In the genomic region with DNA sequence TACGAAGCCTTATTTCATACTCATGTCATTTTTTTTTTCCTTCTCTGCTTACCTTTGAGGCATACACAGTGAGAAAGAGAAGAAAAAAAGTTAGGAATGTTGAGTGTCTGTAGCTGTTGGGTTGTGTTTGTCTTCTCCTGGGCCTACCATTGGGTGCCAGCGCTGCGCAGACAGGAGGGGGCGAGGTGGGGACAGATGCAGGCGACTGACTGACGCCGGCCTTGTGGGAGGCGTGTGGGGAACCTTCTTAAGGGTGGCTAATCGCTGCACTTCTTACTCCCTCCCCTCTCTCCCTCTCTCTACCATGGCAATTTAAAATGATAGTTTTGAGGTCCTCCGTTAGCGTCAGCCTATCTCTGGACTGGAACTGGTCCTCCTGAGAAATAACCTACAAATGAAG, we compare ENCODE assay signal across 9 mouse cellular contexts. TPM values are rescaled to one million over a fixed set of nuclear protein-coding genes. Genes with fewer than 3 reads are reported as not detected.
A peak's percentile ranks its signal among the peaks of the same experiment; 100 is the strongest.
DNase-seq lines count a peak whose midpoint lies in the region; ATAC-seq and TF ChIP-seq lines count a peak whose summit lies in the region.
"Had no signal": no experiment of that assay in that cellular context is flagged by ENCODE, and none has a peak within 500 bp of the region (broad histone marks: within the 10 kb centered on the region; RNA-seq: fewer than 3 reads in every experiment).

No protein-coding gene starts in this region.

- H3K9ac ChIP-seq in heart, postnatal 0 days (replicated peaks; ENCODE audit: low read depth, low read length), result peak overlapping the region; percentile 53
- H3K9ac ChIP-seq in lung, postnatal 0 days (replicated peaks; ENCODE audit: low read depth), result peak overlapping the region; percentile 44; the same call in 1 of the 2 replicates

- peak; percentile 25; the same call in 1 of the 2 replicates for ATAC-seq in heart, postnatal 0 days (ENCODE audit: insufficient read depth, low read depth)
- peak; percentile 85 for ATAC-seq in lung, postnatal 0 days
- no peak for ATAC-seq in CD4-positive, CD25-positive, alpha-beta regulatory T cell, adult 4 months

- 0 out of 2 replicates have a peak, but pooled peaks cover 3% of the 10 kb centered on the region for H3K36me3 ChIP-seq in heart, postnatal 0 days (replicated peaks; ENCODE audit: control insufficient read depth, insufficient read depth, low read length)
- H3K36me3 ChIP-seq in lung, postnatal 0 days (ENCODE audit: insufficient read depth, low read length), result no peaks in the 10 kb centered on the region

- DNase-seq in kidney, adult 18-20 months, result peak; percentile 16
- no peak for DNase-seq in kidney, adult 11 months
- peak; percentile 46 for DNase-seq in embryo, embryonic 10.5 days (ENCODE audit: low spot score)
- peak; percentile 10 for DNase-seq in heart, postnatal 0 days (ENCODE audit: low spot score)
- peak; percentile 37 to 47 for DNase-seq in layer of hippocampus, adult 2 months (ENCODE audit: low spot score in 2 of 2)
- peak; percentile 65 for DNase-seq in lung, postnatal 0 days (ENCODE audit: low spot score)
- DNase-seq in right cerebral cortex, postnatal 36 days (ENCODE audit: low spot score in 2 of 2), result peak; percentile 32 to 35

- under 1% methylated on average over 11 of the region's 11 CpGs for WGBS in heart, postnatal 0 days
- WGBS in lung, postnatal 0 days, result 2% methylated on average over 11 of the region's 11 CpGs

- peak overlapping the region; percentile 63 for H3K4me3 ChIP-seq in heart, postnatal 0 days (ENCODE audit: low read depth, low read length)
- peak overlapping the region; percentile 79 for H3K4me3 ChIP-seq in layer of hippocampus, adult 2 months
- H3K4me3 ChIP-seq in lung, postnatal 0 days (ENCODE audit: low read depth, low read length), result peak overlapping the region; percentile 63

- H3K4me2 ChIP-seq in heart, postnatal 0 days (ENCODE audit: low read depth, low read length), result peak overlapping the region; percentile 92
- peak overlapping the region; percentile 98 for H3K4me2 ChIP-seq in lung, postnatal 0 days (replicated peaks; ENCODE audit: low read depth, low read length)

- TF ChIP-seq EP300 in heart, postnatal 0 days (IDR thresholded peaks at IDR 0.05; ENCODE audit: low read depth), result no peak
- peak; percentile 24; the same call in 1 of the 2 replicates for TF ChIP-seq EP300 in lung, postnatal 0 days (IDR thresholded peaks at IDR 0.05)

- H3K9me3 ChIP-seq in heart, postnatal 0 days (replicated peaks; ENCODE audit: control insufficient read depth, low read length), result no peaks in the 10 kb centered on the region
- no peaks in the 10 kb centered on the region for H3K9me3 ChIP-seq in lung, postnatal 0 days (ENCODE audit: low read length)

- peak overlapping the region; percentile 28; the same call in 1 of the 2 replicates for H3K27ac ChIP-seq in heart, postnatal 0 days (ENCODE audit: low read depth)
- H3K27ac ChIP-seq in layer of hippocampus, adult 2 months, result peak overlapping the region; percentile 91
- peak overlapping the region; percentile 78 for H3K27ac ChIP-seq in lung, postnatal 0 days (ENCODE audit: low read length)

- 0 out of 2 replicates have a peak, but pooled peaks cover 4% of the 10 kb centered on the region for H3K4me1 ChIP-seq in heart, postnatal 0 days (ENCODE audit: control insufficient read depth, insufficient read depth)
- peaks cover 6% of the 10 kb centered on the region; the same call in 1 of the 2 replicates for H3K4me1 ChIP-seq in lung, postnatal 0 days (ENCODE audit: insufficient read depth, low read depth, low read length)

- TF ChIP-seq CTCF in heart, postnatal 0 days (IDR thresholded peaks at IDR 0.05; ENCODE audit: low read depth), result 0 out of 2 replicates have a peak, but pooled peaks have one; percentile 6
- TF ChIP-seq CTCF in layer of hippocampus, adult 2 months (conservative IDR thresholded peaks at IDR 0.05), result peak; percentile 34
- peak; percentile 32 for TF ChIP-seq CTCF in lung, postnatal 0 days (IDR thresholded peaks at IDR 0.05)

- no peaks in the 10 kb centered on the region for H3K27me3 ChIP-seq in heart, postnatal 0 days (ENCODE audit: control insufficient read depth, insufficient read depth, low read length)
- H3K27me3 ChIP-seq in lung, postnatal 0 days (replicated peaks; ENCODE audit: insufficient read depth, low read length), result no peaks in the 10 kb centered on the region

RNA-seq across cellular contexts. Expression of gene Smad9, which starts 0.7 kb away (rescaled TPM):
- total RNA-seq in heart, postnatal 0 days (2014; rRNA removed; ENCODE audit: low replicate concordance), result 0.69 and 1.0 TPM in 2 replicates
- 0.27 and 0.30 TPM in 2 replicates for polyA plus RNA-seq in heart, postnatal 0 days (2015; fragmentation: Nextera tagmentation; extraction: Ambion mirVana)
- total RNA-seq in layer of hippocampus, adult 2 months (2021), result 1 to 10 TPM; 7.1 to 7.6 TPM
- 1.4 and 1.7 TPM in 2 replicates for polyA plus RNA-seq in lung, postnatal 0 days (2015; fragmentation: Nextera tagmentation; extraction: Ambion mirVana)
- polyA plus RNA-seq in CD4-positive, CD25-positive, alpha-beta regulatory T cell, adult 4 months (2017; shearing (Covaris generic)), result not detected
- total RNA-seq: hematopoietic stem cell, adult 5-6 weeks had no signal

RNA-seq across cellular contexts. Expression of gene Alg5, which starts 20.7 kb away (rescaled TPM):
- total RNA-seq in heart, postnatal 0 days (2014; rRNA removed; ENCODE audit: low replicate concordance), result 10.4 and 26.9 TPM in 2 replicates
- polyA plus RNA-seq in heart, postnatal 0 days (2015; fragmentation: Nextera tagmentation; extraction: Ambion mirVana), result 37.3 and 41.3 TPM in 2 replicates
- total RNA-seq in layer of hippocampus, adult 2 months (2021), result 10 to 100 TPM; 21.1 to 22.8 TPM
- polyA plus RNA-seq in lung, postnatal 0 days (2015; fragmentation: Nextera tagmentation; extraction: Ambion mirVana), result 53.5 and 65.8 TPM in 2 replicates
- 10 to 100 TPM; 91.2 to 92.6 TPM for polyA plus RNA-seq in CD4-positive, CD25-positive, alpha-beta regulatory T cell, adult 4 months (2017; shearing (Covaris generic))

RNA-seq across cellular contexts. Expression of gene Exosc8, which starts 20.9 kb away (rescaled TPM):
- 18.8 and 44.5 TPM in 2 replicates for total RNA-seq in heart, postnatal 0 days (2014; rRNA removed; ENCODE audit: low replicate concordance)
- 33.9 and 36.5 TPM in 2 replicates for polyA plus RNA-seq in heart, postnatal 0 days (2015; fragmentation: Nextera tagmentation; extraction: Ambion mirVana)
- 10 to 100 TPM; 30.4 to 41.4 TPM for total RNA-seq in layer of hippocampus, adult 2 months (2021)
- polyA plus RNA-seq in lung, postnatal 0 days (2015; fragmentation: Nextera tagmentation; extraction: Ambion mirVana), result 37.1 and 39.0 TPM in 2 replicates
- polyA plus RNA-seq in CD4-positive, CD25-positive, alpha-beta regulatory T cell, adult 4 months (2017; shearing (Covaris generic)), result 100 to 1,000 TPM; 218 to 259 TPM

RNA-seq across cellular contexts. Expression of gene Gm21958, which starts 41.9 kb away (rescaled TPM):
- total RNA-seq in heart, postnatal 0 days (2014; rRNA removed; ENCODE audit: low replicate concordance), result not detected in 2 replicates
- not detected in 2 replicates for polyA plus RNA-seq in heart, postnatal 0 days (2015; fragmentation: Nextera tagmentation; extraction: Ambion mirVana)
- total RNA-seq in layer of hippocampus, adult 2 months (2021), result not detected
- not detected in 2 replicates for polyA plus RNA-seq in lung, postnatal 0 days (2015; fragmentation: Nextera tagmentation; extraction: Ambion mirVana)
- 1 to 10 TPM in 1 of 2 experiments, not detected in 1; 3.5 TPM for polyA plus RNA-seq in CD4-positive, CD25-positive, alpha-beta regulatory T cell, adult 4 months (2017; shearing (Covaris generic))
- total RNA-seq: hematopoietic stem cell, adult 5-6 weeks had no signal

RNA-seq across cellular contexts. Expression of gene Rfxap, which starts 51.5 kb away (rescaled TPM):
- total RNA-seq in heart, postnatal 0 days (2014; rRNA removed; ENCODE audit: low replicate concordance), result 10.4 and 14.5 TPM in 2 replicates
- 21.2 and 22.1 TPM in 2 replicates for polyA plus RNA-seq in heart, postnatal 0 days (2015; fragmentation: Nextera tagmentation; extraction: Ambion mirVana)
- total RNA-seq in layer of hippocampus, adult 2 months (2021), result 10 to 100 TPM; 46.7 to 55.1 TPM
- polyA plus RNA-seq in lung, postnatal 0 days (2015; fragmentation: Nextera tagmentation; extraction: Ambion mirVana), result 22.4 and 24.9 TPM in 2 replicates
- polyA plus RNA-seq in CD4-positive, CD25-positive, alpha-beta regulatory T cell, adult 4 months (2017; shearing (Covaris generic)), result 1 to 10 TPM; 3.5 to 6.4 TPM

Comparison
In these comparisons a context has a peak if more than half of its experiments do, and no peak if none do; other contexts are left out.
1. H3K27ac ChIP-seq: peak in every context shown above with its lines; median percentile 91 in layer of hippocampus, adult 2 months; 78 in lung, postnatal 0 days; 28 in heart, postnatal 0 days.